Mouse (Mus musculus) megakaryocyte-erythroid progenitor cell, adult 5 weeks (primary cell): Measurements from ENCODE around the gene Git1. TPM values are rescaled to one million over a fixed set of nuclear protein-coding genes. Genes with fewer than 3 reads are reported as not detected.

Source experiments
- polyA plus RNA-seq: library from polyadenylated mRNA; stranded (reverse); fragments of >175 nt; gene quantifications from 2 replicates; pipeline ENCODE4 v1.2.3, GENCODE M21; 2012

The Git1 gene
- polyA plus RNA-seq: 136 and 171 TPM in 2 replicates

DNA sequence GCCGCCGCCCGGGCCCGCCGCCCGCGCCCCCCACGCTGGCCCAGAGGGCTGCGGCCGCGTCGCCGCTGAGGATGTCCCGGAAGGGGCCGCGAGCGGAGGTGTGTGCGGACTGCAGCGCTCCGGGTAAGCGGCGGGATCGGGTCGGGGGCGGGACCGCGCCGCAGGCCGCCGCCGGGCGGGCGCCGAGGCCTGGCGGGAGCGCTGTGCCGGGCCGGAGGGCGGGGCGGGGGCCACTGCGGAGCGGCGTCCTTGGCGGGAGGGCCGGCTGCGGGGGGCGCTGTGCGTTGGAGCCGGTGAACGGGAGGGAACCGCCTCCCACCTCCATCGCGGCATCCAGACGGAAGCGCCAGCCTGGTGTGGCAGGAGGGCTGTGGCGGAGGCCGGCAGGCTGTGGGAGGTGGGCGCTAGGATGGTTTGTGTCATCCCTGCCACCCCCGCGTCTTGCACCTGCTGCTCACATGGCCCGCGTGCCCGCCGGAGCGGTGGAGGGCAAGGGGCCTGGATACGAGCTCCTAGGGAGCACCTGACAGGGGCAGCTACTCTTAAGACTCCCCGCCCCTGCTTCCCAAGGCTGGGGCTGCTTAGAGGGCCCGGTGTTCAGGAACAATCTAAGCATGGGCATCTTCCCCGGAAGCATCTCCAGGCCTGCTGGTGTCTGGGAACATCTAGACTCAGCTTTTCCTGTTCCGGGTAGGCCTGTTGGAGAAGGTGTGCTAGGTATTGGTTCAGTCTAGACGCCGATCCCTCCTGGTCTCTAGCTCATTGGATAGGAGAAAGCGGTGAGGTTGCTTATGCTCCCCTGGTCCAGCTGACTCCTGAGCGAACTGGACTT is at the start of gene Git1:
Gene Git1 (plus strand): TSS at position 51 of the 832 bp plus-strand sequence.

DNA sequence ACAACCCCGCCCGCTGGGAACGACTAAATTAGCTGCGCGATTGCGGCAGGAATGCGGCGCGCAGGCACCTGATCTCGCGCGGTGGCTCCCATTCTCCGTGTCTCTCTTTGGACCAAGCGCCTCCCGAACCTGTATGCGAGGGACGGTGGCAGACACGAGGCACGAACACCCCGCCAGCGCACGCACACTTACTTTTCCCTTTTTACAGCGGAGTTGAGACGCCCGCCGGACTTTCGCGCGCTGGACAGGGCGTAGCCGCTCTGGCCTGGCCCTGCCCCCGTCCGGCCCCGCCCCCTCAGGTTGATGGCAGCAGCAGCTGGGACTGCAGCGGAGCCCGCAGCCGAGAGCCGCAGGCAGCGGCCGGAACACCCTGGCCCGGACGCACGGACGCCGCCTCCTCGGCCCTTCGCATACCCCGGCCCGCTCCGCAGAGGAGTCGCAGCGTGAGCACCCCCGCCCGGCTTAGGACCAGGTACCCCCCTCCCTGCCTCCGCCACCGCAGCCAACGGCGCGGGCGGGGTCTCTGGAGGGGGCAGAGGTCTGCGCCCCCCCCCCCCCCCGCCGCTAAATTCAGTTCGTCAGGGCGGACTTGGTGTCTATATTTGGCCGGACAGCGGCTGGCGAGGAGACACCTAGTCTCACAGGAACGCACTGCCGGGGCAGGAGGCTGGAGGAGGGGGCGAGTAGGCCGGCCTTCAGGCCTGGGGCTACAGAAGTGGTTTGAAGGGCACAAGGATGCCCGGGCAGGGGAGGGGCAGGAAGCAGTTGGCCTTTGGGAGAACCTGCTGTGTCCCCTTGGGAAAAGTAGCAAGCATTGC is 30.9 kb upstream of the Git1 start, which contains the start of gene Coro6:
Gene Coro6 (plus strand): TSS at position 129 of the 818 bp plus-strand sequence.

DNA sequence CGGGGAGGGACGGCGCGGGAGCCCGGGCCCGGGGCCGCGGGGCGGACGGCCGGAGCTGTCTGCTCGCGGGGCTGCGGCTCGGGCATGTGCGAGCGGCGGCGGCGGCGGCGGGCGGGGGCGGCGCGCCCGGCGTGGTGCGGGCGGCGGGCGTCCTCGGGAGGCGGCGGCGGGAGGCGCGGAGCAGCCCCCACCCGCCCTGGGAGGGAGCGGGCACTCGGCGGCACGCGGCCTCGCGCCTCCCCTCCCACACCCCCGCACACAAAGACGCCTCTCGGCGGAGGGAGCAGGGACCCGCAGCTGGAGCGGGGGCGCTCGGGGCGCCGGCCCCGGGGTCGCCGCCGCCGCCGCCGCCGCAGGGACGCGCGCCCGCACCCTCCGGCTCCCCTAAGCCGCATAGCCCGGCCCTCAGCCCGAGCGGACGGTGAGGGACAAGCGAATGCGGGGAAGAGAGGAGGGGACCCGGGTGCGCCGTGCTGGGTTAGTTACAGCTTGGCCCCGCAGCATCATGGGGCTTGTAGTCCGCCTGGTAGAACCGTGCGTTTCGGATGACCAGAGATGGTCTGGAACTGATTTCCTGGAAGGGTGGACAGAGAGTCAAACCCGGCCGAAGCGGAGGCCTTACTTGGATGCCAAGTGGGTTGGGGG is 3.6 kb upstream of the Git1 start, which contains the start of gene Ankrd13b:
Gene Ankrd13b (minus strand): TSS at position 88 of the 645 bp plus-strand sequence.

GRCm38 (mm10) chr11:77514832-77515636 is 21.7 kb downstream of the Git1 start, which contains the start of gene Abhd15:
Abhd15 (plus strand) TSS chr11:77515121.

DNA sequence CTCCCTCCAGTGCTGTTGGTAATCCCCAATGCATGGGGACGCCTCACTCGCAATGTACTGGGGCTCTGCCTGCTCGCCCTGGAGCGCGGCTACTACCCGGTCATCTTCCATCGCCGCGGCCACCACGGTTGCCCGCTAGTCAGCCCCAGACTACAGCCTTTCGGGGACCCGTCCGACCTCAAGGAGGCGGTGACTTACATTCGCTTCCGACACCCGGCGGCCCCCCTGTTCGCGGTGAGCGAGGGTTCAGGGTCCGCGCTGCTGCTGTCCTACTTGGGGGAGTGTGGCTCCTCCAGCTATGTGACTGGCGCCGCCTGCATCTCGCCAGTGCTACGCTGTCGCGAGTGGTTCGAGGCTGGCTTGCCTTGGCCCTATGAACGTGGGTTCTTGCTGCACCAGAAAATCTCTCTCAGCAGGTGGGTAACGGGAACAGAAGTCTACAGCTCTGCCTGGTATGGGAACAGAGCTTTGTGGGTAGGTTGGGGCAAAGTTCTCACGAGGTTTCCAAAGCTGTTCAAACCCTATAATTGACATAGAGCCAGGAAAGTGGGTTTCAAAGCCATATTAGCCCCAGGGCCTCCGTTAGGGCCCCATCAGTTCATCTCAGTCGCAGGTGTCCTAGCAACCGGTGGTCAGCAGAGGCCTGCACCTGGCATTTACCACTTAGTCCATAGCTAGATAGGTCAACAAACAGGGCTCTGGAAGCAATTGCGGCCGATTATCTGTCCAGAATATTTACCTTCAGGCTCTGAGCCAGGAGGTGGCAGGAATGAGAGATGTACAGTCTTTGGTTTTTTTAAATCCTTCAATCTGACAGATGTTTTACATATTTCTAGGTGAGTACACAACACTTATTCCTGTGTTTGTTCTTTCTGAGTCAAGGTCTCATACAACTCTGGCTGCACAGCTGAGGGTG is 22.5 kb downstream of the Git1 start, which contains the start of gene Trp53i13:
Gene Trp53i13 (minus strand): TSS at position 344 of the 916 bp plus-strand sequence.

DNA sequence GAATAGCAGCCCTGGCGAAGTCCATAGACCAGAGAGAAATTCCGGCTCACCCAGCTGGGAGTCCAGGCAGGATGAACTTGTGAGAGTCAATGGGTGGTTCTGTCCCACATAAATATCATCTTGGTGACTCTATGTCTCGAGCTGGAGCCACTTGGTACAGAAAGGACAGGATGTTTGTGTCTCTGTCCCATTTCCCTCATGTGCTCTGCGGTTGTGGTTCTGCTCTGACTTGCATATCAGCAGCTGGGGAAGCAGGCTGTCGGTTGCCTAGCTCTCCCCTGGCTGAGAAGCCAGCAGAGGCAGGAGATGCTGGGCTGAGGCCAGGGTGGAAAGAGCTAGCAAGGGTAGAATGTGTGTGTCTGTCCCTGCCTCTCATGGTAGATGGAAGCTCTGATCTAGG is 25.7 kb downstream of the Git1 start, which contains the start of gene Gm10392:
Gene Gm10392 (minus strand): TSS at position 156 of the 400 bp plus-strand sequence.

Other genes starting within 250 kb of the Git1 start
- gene Coro6, start 31.2 kb upstream of the Git1 start, polyA plus RNA-seq: 0.11 TPM in 1 of 2 replicates, not detected in the other
- gene Ankrd13b, start 3.9 kb upstream of the Git1 start, polyA plus RNA-seq: 59.6 and 88.6 TPM in 2 replicates
- 9.8 and 10.0 TPM in 2 replicates for gene Abhd15, start 21.6 kb downstream of the Git1 start, polyA plus RNA-seq
- gene Trp53i13, start 22.4 kb downstream of the Git1 start, polyA plus RNA-seq: 34.3 and 40.2 TPM in 2 replicates
- 0.27 and 0.42 TPM in 2 replicates for gene Gm10392, start 25.6 kb downstream of the Git1 start, polyA plus RNA-seq
- gene Taok1, start 114.3 kb downstream of the Git1 start, polyA plus RNA-seq: 2.1 and 2.9 TPM in 2 replicates
- gene Nufip2, start 192.6 kb downstream of the Git1 start, polyA plus RNA-seq: 45.5 and 58.3 TPM in 2 replicates
- not detected in 2 replicates for gene Cryba1, start 231.7 kb downstream of the Git1 start, polyA plus RNA-seq